Mouse (Mus musculus) heart, postnatal 0 days (tissue): Measurements from ENCODE around the gene Pold4. TPM values are rescaled to one million over a fixed set of nuclear protein-coding genes. Genes with fewer than 3 reads are reported as not detected.
A peak's percentile ranks its signal among the peaks of the same experiment; 100 is the strongest.

Experiments used
- ATAC-seq: fragments of 200-750 bp; cut with Nextera tagmentation; 2 replicates; pipeline ENCODE4 v1.8.0; 2017; ENCODE audit warnings: low read depth, moderate number of reproducible peaks, moderate library complexity; ENCODE audit not compliant: insufficient read depth
- DNase-seq: peaks from one replicate; pipeline ENCODE4 v3.0.0-alpha.2; 2016; ENCODE audit warnings: low spot score
- H3K27ac ChIP-seq: fragments of 300-500 bp; sonication (generic); 2 replicates; pipeline ENCODE4 v1.5.1; 2014; ENCODE audit warnings: low read depth, mild to moderate bottlenecking
- H3K27me3 ChIP-seq: fragments of 300-500 bp; sonication (generic); 2 replicates; pipeline ENCODE4 v1.6.1; 2014; ENCODE audit warnings: low read length, mixed read lengths; ENCODE audit not compliant: control insufficient read depth, insufficient read depth
- H3K36me3 ChIP-seq: fragments of 300-500 bp; sonication (generic); replicated peaks from 2 replicates; pipeline ENCODE4 v1.6.1; 2014; ENCODE audit warnings: low read length, mixed read lengths; ENCODE audit not compliant: control insufficient read depth, insufficient read depth
- H3K4me1 ChIP-seq: fragments of 300-500 bp; sonication (generic); 2 replicates; pipeline ENCODE4 v1.6.1; 2014; ENCODE audit warnings: antibody characterized with exemption; ENCODE audit not compliant: control insufficient read depth, insufficient read depth
- H3K4me2 ChIP-seq: fragments of 300-500 bp; sonication (generic); 2 replicates; pipeline ENCODE4 v1.6.1; 2014; ENCODE audit warnings: low read depth, mild to moderate bottlenecking, low read length, moderate library complexity
- H3K4me3 ChIP-seq: fragments of 300-500 bp; sonication (generic); 2 replicates; pipeline ENCODE4 v1.5.1; 2014; ENCODE audit warnings: low read depth, low read length
- H3K9ac ChIP-seq: fragments of 300-500 bp; sonication (generic); replicated peaks from 2 replicates; pipeline ENCODE4 v1.6.1; 2014; ENCODE audit warnings: low read depth, low read length, mixed read lengths
- H3K9me3 ChIP-seq: fragments of 300-500 bp; sonication (generic); replicated peaks from 2 replicates; pipeline ENCODE4 v1.6.1; 2016; ENCODE audit warnings: low read length; ENCODE audit not compliant: control insufficient read depth
- CTCF ChIP-seq: IDR thresholded peaks from 2 replicates; pipeline ENCODE4 v1.5.1; 2016; ENCODE audit warnings: antibody characterized with exemption, control low read depth, low read depth
- EP300 ChIP-seq: IDR thresholded peaks from 2 replicates; pipeline ENCODE4 v1.6.1; 2016; ENCODE audit warnings: antibody characterized with exemption, low read depth
- WGBS: fragments of 180-500 bp; shearing (Covaris S2); extraction: QIAGEN DNeasy Blood & Tissue Kit; methylation state at CpG from one replicate; pipeline ENCODE4 v1.1.7; 2014; 5-methylcytosine and 5-hydroxymethylcytosine counted together
- polyA plus RNA-seq: library from polyadenylated mRNA; unstranded; fragments of >200 nt; fragmentation: Nextera tagmentation; extraction: Ambion mirVana; gene quantifications from 2 replicates; pipeline ENCODE4 v1.2.1, GENCODE M21; 2015
- total RNA-seq: library from RNA; depleted of rRNA; stranded (reverse); fragments of >200 nt; gene quantifications from 2 replicates; pipeline ENCODE4 v1.2.3, GENCODE M21; 2014; ENCODE audit warnings: low replicate concordance

Gene Pold4
- total and polyA plus RNA-seq, 2 experiments from 2014 or later = 23.0 to 30.8 TPM

DNA sequence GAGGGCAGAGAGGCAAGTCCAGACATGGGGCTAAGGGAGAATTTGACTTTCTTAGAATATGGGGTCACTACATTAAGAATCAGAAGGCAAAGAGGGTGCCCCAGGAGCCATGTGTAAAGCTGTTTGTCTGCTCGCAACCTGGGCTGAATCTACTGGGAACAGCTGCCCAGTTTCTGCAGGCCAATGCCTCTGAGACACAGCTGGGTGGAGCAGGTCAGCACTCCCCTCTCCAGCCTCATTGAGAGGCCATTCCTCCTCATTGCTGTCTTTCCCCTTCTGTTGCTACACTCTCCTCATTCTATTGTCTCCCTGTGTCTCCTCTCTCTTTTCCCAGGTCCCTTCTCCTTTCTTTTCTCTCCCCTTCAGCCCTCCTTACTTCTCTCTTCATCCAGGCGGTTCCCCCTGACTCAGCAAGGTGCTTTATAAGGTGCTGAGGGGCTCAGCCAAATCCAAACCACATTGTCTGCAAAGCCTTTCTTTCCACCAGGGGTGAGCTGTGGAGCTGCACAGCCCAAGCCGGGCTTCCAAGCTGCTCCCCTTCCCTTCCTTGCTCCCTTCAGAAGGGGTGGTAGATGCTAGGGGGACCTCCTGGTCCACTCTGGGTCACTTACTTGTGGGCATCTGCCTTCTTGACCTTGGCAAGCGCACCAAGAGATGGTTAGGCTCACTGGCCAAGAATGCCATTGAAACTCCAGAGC lies 19.7 kb upstream of the Pold4 start:
- Histone ChIP-seq H3K36me3 (no peaks in the 10 kb centered on the region), H3K4me2 (no peak overlapping the region), H3K4me1 (peaks cover 16% of the 10 kb centered on the region), H3K27me3 (peaks cover 41% of the 10 kb centered on the region), H3K4me3 (no peak overlapping the region), H3K27ac (no peak overlapping the region), H3K9ac (no peak overlapping the region), H3K9me3 (no peaks in the 10 kb centered on the region)
- 56% methylated on average over 4 of the region's 4 CpGs for WGBS
- DNase-seq (no peak), ATAC-seq (no peak)
- TF ChIP-seq EP300 (no peak), CTCF (no peak)

DNA sequence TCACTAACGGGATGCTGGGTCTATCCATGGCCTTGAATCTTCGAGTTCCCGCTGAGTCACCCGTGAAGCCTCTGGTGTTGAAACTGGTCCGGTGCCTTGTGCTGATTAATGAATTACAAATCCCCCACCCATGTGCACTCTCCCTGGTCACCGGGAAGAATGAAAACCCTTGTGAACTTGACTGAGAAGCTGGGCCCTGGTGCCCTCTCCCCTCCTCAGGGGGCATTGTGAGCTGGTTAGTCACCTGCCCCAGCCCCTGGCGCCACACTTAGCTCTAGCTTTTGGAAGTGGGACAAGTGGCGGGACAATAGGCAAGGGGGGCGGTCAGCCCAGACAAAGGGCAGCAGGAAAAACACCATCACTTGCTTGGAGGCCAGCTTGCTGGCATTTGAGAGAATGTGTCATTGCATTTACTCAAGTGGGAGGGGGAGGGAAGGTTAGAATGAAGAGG lies 18.1 kb upstream of the Pold4 start:
- H3K27me3 ChIP-seq = peaks cover 42% of the 10 kb centered on the region
- H3K4me2 ChIP-seq = peak overlapping the region; percentile 87
- no peaks in the 10 kb centered on the region for H3K36me3 ChIP-seq
- DNase-seq (no peak), ATAC-seq (no peak)
- H3K9ac ChIP-seq = no peak overlapping the region
- TF ChIP-seq CTCF = no peak
- TF ChIP-seq EP300 = no peak
- no peaks in the 10 kb centered on the region for H3K9me3 ChIP-seq
- WGBS = 15% methylated on average over 9 of the region's 9 CpGs
- peaks cover 16% of the 10 kb centered on the region for H3K4me1 ChIP-seq
- H3K27ac ChIP-seq = no peak overlapping the region; the same call in 1 of the 2 replicates
- peak overlapping the region; percentile 61 for H3K4me3 ChIP-seq

DNA sequence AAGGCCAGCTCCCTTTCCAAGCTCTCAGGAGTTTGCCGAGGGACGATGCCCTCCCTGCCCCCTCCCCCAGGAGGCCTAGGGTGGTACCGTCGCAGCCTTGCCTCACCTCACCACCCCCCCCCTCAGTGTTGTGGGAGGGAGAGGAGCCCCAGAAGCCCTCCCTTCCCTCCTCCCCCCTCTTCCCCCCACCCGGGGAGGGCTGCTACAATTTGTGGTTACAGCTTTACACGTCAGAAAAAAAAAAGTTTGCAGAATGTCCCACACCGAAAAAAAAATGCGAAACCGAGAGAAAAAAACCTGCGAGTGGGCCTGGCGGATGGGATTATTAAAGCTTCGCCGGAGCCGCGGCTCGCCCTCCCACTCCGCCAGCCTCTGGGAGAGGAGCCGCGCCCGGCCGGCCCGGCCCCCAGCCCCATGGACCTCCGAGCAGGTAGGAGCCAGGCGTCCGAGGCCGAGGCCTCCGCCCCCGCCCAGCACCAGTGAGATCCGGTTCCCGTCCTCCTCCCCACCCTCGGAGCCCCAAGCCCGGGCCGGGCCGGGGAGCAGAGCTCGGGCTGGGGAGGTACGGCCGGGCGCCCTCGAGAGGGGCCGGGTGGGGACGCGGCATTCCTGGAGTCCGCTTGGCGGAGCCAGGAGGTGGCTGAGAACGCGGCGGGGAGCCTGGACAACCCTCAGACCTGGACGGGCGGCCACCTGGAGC lies 17.5 kb upstream of the Pold4 start, which contains the start of the genes Clcf1 and AC109138.7:
TSS of gene Clcf1 (plus strand) at position 168 of the 700 bp plus-strand sequence.
TSS of gene AC109138.7 (plus strand) at position 287 of the 700 bp plus-strand sequence.
- H3K27ac ChIP-seq = peak within 1 kb of the TSS; percentile 59
- ATAC-seq = peak; percentile 28; the same call in 1 of the 2 replicates
- no peaks in the 10 kb centered on the region for H3K9me3 ChIP-seq
- peaks cover 42% of the 10 kb centered on the region for H3K27me3 ChIP-seq
- TF ChIP-seq EP300 (no peak), CTCF (no peak)
- H3K9ac ChIP-seq = peak within 1 kb of the TSS; percentile 61
- under 1% methylated on average over 47 of the region's 49 CpGs for WGBS
- peaks cover 16% of the 10 kb centered on the region for H3K4me1 ChIP-seq
- no peak for DNase-seq
- peak within 1 kb of the TSS; percentile 87 for H3K4me2 ChIP-seq
- no peaks in the 10 kb centered on the region for H3K36me3 ChIP-seq
- peak within 1 kb of the TSS; percentile 61 for H3K4me3 ChIP-seq

DNA sequence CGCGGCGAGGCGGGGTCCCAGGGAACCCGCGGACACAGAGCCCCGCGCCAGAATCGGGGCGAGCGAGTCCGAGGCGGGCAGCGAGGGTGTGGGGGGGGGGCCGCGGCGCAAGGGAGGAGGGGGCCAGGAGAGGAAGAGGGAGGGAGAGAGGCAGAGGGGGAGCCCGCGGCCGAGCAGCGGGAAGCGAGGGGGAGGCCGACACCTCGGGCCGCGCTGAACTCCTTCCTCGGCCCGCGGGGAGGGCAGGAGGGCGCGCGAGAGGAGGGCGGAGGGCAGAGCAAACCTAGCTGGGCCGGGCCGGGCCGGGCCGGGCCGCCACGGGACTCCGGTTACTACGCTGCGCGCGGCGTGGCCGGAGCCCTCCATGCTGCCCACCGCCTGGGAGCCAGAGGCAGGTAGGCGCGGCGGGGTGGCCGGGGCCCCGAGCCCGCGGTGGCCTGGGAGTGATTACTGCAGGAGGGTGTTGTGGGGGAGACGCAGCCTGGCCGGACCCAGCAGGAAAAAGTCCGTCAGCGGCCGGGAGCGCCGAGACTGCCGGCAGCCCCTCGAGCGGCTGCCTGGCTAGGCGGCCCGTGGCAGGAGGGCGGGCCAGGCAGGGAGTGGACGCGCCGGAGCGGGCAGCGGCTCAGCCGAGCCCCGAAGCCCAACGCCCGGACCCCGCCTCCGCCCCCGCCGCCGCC lies 16.8 kb upstream of the Pold4 start:
- Histone ChIP-seq H3K9me3 (no peaks in the 10 kb centered on the region), H3K27me3 (peaks cover 42% of the 10 kb centered on the region), H3K36me3 (no peaks in the 10 kb centered on the region), H3K4me2 (peak overlapping the region; percentile 87), H3K4me3 (peak overlapping the region; percentile 61), H3K27ac (peak overlapping the region; percentile 59), H3K9ac (peak overlapping the region; percentile 61), H3K4me1 (peaks cover 16% of the 10 kb centered on the region)
- under 1% methylated on average over 46 of the region's 81 CpGs for WGBS
- TF ChIP-seq EP300 (no peak), CTCF (no peak)
- ATAC-seq (peak; percentile 30; the same call in 1 of the 2 replicates), DNase-seq (no peak)

DNA sequence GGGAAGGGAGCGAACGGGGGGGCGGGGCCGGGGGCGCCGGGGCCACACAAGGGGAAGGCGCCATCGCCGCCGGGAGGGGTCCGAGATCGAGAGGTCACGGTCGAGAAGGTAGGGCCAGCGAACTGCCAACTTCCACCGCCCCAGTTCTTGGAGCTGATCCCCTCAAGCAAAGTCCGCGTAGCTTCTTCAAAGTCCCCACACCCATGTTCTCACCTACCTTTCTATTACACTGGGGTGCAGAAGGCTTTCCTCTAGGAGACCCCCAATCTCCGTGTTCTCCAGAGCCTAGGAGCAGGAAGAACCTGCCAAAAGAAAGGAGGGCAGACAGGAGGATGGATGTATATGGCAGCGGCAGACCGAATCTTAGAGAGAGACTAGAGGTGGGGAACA lies 16.3 kb upstream of the Pold4 start:
- H3K4me1 ChIP-seq = peaks cover 21% of the 10 kb centered on the region
- DNase-seq = no peak
- H3K36me3 ChIP-seq = no peaks in the 10 kb centered on the region
- peak overlapping the region; percentile 61 for H3K9ac ChIP-seq
- peak overlapping the region; percentile 87 for H3K4me2 ChIP-seq
- no peak for TF ChIP-seq CTCF
- TF ChIP-seq EP300 = no peak
- no peaks in the 10 kb centered on the region for H3K9me3 ChIP-seq
- peak overlapping the region; percentile 61 for H3K4me3 ChIP-seq
- 4% methylated on average over 11 of the region's 21 CpGs for WGBS
- no peak for ATAC-seq
- H3K27ac ChIP-seq = no peak overlapping the region
- peaks cover 42% of the 10 kb centered on the region for H3K27me3 ChIP-seq
